Mouse (Mus musculus): ENCODE measurements around the gene Gpnmb.

Gpnmb gene

DNA sequence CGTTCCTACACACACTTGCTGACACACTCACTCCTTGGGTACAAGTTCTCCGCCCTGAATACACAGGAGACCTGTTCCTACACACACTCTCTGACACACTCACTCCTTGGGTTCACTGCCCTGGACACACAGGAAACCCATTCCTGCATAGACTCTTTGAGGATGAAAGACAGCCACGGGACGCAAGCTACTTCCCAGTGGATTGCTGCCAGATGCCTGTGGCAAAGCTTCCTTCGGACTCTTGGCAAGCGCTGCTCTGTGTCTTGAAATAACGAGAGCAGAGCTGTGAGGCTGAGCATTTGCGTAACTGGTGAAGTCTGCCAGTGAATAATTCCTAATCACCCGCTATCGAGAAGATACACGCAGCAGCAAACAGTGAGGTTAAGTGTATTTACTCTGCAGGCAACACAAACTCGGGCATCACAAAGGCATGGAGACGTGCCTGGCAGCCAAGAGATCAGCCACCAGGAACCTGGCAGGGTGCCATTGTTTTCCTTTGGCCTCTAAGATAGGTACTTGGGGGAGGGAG is 60.7 kb downstream of the Gpnmb start:
- DNase-seq (ENCODE audit: low spot score) = peak; percentile 79

DNA sequence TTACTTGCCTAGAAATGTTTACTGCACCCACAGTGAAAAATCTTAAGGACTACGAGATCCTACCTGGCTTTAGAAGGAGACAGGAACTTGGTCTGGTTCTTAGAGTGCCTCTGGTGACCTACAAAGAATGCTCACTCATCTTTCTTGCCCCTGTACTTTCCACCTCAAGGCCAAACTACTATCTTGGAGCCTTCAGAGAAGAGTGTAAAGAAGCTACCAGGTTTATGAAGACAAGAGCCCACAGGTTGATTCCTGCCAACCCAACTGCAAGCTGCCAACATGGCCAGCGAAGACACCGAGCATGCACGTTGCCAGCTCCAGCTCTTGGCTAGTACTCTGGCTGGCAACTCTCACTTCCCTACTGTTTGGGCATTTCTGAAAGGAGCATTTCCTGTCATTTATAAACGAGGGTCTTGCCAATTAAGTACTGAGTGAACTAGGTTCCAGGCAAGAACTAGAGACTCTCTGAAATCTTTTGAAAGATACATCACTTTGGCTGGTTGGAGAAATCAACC is 61.3 kb downstream of the Gpnmb start:
- DNase-seq (ENCODE audit: low spot score) = no peak

DNA sequence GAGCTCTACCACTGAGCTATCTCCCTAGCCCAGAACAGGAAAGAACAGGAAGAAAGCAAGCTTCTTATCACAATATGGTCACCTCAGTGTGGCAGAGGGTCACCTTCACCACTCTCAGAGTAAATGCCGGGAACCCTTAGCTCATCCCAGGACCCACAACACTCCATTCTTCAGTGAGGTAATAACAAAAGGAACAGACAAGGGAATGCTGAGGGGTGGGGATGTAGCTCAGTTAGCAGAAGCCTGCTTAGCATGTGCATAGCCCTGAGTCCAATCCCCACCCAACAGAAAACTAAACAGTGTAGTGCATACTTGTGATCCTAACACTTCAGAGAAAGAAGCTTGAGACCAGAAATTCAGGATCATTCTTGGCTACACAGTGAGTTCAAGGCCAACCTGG is 62.7 kb downstream of the Gpnmb start:
- DNase-seq (ENCODE audit: low spot score) = no peak

- no peak for DNase-seq (ENCODE audit: low spot score)
These were observed 70.6 kb downstream of the Gpnmb start for GRCm38 (mm10) chr6:49106746-49107500.

GRCm38 (mm10) chr6:49109196-49109595 is 72.8 kb downstream of the Gpnmb start:
- no peak for DNase-seq (ENCODE audit: low spot score)

DNA sequence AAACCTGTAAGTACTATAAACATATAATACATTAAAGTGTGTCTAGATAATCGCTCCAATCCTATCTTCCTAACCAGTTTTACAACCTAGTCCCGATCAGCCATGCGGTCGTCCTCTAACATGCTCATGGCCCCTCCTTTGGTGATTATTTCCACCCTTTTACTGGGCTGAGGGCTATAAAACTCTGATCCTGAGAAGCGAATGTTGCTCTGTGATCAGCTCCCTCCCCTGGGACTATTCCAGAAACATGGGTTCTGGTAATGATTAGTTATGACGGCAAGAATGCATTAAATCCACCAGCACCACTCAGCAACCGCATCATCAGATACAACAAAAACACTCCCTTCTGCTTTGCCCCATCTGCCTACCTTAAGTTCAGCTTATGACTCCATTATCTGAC is 77.5 kb downstream of the Gpnmb start:
- no peak for DNase-seq (ENCODE audit: low spot score)

- DNase-seq (ENCODE audit: low spot score) = no peak
These were observed 78.1 kb downstream of the Gpnmb start for GRCm38 (mm10) chr6:49114457-49114856.

DNA sequence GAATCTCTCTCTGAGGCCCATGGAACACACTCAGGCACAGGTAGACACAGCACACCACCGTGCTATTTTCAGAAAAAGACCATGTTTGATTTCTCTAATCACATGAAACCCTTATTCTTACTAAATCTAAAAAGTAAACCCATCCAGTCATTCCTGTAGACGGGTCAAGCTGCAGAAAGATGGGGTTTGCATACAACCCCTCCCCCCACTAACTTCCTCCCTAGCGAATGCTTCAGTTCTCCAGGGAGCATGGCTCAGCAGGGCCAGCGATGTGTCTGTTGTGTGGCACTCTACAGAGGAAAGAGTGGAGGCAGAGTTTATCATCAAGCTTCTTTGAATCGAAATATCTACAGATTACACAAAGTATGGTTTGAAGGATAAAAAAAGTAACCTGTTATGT is 79.2 kb downstream of the Gpnmb start:
- DNase-seq (ENCODE audit: low spot score) = no peak

DNA sequence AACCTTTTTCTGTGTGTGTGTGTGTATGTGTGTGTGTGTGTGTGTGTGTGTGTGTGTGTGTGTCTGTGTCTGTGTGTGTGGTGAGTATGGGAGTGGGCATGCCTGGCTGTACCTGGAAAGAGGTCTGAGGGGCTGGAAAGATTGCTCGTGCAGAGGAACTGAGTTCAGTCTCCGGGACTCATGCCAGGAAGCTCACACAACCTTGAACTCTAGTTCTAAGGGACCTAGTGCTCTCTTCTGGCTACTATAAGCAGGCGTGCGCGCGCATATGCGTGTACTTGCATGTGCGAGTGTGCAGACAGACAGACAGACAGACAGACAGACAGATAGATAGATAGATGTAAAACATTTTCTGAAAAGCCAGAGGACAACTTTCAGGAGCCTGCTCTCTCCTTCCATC is 79.9 kb downstream of the Gpnmb start:
- DNase-seq (ENCODE audit: low spot score) = no peak

DNA sequence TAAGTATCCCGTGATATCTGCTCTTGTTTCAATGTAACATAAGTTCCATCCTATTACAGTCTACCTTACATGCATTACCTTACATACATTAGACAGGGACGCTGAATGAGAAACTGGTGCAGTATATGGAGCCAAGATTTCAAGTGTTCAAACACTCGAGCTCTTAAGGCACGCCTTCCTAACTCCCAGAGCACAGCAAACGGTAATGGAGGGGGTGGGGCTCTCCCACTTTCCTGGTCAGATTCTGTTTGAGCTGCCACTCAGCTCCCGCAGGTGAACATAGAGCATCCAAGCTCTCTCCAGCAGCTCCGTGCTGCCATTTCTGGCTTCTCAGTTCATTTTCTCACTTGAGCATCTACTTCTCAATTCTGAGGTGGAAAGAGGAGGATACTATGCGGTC is 82.1 kb downstream of the Gpnmb start:
- DNase-seq (ENCODE audit: low spot score) = no peak

DNA sequence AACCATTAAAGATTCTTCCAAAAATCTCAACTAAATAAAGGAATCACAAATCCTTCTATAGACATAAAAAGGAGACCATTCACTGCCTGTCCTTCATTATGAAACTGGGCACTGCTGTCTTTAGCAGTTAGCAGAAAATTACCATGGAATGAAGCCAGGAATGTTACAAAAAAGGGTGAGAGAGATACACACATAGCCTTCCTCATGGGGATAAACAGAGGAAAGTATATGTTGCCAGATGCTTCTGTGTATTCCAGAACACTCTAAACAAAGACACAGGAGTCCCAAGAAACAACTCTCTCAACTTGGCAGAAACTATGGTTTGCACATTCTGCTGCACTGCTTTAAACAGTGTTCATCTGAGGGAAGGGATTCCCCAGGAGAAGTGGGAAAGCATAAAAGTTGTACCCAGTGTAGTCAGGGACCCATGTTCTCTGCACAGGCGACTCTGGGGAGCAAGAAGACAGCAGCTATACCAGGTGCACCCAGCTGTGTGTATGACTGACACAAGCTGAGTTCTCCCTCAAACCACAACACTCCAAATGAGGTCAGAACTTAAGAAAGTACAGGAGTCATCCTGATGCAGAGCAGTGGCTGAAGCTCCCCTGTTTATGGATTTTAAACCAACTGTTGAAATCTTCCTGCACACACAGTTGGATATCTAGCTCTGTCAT is 83.3 kb downstream of the Gpnmb start:
- DNase-seq (ENCODE audit: low spot score) = no peak

DNA sequence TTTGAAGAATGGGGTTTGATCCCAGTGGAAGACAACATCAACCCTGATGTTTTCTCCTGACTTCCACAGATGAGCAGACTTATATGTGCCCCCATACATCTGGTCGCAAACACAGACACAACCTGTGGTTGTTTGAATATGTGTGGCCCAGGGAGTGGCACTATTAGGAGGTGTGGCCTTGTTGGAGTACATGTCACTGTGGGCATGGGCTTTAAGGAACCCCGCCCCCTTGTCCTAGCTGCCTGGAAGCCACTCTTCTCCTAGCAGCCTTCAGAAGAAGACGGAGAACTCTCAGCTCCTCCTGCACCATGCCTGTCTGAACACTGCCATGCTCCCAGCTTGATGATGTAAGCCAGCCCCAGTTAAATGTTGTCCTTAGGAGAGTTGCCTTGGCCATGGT is 84.0 kb downstream of the Gpnmb start:
- no peak for DNase-seq (ENCODE audit: low spot score)
